Mouse (Mus musculus): ENCODE data around the gene Reep1. TPM values are rescaled to one million over a fixed set of nuclear protein-coding genes. Genes with fewer than 3 reads are reported as not detected.

Reep1 gene
- polyA plus RNA-seq, 1 experiment from 2014 or later = 13.1 TPM

DNA sequence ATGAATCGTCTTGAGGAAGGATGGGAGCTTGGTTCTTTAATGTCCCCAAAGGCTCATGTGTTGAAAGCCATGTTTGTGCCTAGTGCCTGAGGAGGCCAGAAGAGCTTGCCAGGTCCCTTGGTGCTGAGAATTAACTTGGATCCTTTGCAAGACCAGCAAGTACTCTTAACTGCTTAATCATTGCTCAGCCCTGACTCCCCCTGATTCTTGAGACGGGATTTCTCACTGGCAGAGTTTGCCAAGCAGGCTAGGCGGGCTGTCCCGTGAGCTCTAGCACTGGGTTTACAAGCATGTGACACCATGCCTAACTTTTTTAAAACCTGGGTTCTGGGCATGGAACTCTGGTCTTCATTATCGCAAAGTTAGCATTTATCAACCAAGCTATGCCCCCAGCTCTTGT lies 7.6 kb downstream of the Reep1 start:
- Histone ChIP-seq H3K9me3 (no peaks in the 10 kb centered on the region), H3K4me1 (peaks cover 13% of the 10 kb centered on the region; the same call in 1 of the 2 replicates), H3K4me2 (replicated peaks) (no peak overlapping the region), H3K27me3 (0 out of 2 replicates have a peak, but pooled peaks cover 5% of the 10 kb centered on the region), H3K9ac (no peak overlapping the region), H3K27ac (no peak overlapping the region), H3K36me3 (no peaks in the 10 kb centered on the region), H3K4me3 (no peak overlapping the region)
- WGBS = 35% methylated on average over 5 of the region's 5 CpGs
- ATAC-seq (ENCODE audit: low FRiP score, low read depth) = no peak

DNA sequence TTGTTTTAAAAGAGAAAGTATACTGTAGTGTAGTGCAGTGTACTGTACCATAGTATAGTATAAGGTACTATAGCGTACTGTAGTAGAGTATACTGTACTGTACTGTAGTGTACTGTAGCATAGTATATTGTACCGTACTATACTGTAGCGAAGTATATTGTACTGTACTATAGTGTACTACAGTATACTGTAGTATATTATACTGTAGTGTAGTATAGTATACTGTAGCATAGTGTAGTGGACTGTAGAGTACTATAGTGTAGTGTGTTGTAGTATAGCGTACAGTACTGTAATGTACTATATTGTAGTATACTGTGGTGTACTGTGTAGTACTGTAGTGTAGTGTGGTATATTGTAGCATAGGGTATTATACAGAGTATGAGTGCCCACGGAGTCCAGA lies 9.1 kb downstream of the Reep1 start:
- H3K4me1 ChIP-seq = peaks cover 13% of the 10 kb centered on the region; the same call in 1 of the 2 replicates
- WGBS = 95% methylated on average over 5 of the region's 5 CpGs

DNA sequence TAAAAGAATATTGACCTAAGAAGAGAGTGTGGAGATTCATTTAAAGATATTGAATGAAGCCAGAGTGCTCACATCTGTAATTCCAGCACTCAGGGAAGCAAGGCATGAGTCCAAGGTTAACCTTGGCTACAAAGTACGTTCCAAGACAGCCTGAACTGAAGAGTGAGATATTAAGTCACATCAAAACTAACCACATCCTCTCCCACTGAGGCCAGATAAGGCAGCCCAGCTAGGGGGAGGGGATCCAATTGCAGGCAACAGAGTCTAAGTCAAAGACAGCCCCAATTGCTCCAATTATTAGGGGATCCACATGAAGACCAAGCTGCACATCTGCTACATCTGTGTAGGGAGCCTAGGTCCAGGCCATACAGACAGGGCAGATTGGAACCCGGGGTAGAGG lies 11.0 kb downstream of the Reep1 start:
- no peak for ATAC-seq (ENCODE audit: low FRiP score, low read depth)
- Histone ChIP-seq H3K36me3 (no peaks in the 10 kb centered on the region), H3K9me3 (no peaks in the 10 kb centered on the region), H3K27ac (no peak overlapping the region), H3K4me3 (no peak overlapping the region), H3K9ac (no peak overlapping the region), H3K4me1 (peaks cover 15% of the 10 kb centered on the region; the same call in 1 of the 2 replicates), H3K27me3 (no peaks in the 10 kb centered on the region), H3K4me2 (replicated peaks) (no peak overlapping the region)
- WGBS = 68% methylated on average over 2 of the region's 2 CpGs

More for the DNA sequence above, 9.1 kb downstream of the Reep1 start:
- Histone ChIP-seq H3K27ac (no peak overlapping the region), H3K27me3 (no peaks in the 10 kb centered on the region), H3K9me3 (no peaks in the 10 kb centered on the region), H3K4me3 (no peak overlapping the region), H3K9ac (no peak overlapping the region), H3K36me3 (no peaks in the 10 kb centered on the region), H3K4me2 (replicated peaks) (no peak overlapping the region)
- no peak for ATAC-seq (ENCODE audit: low FRiP score, low read depth)

DNA sequence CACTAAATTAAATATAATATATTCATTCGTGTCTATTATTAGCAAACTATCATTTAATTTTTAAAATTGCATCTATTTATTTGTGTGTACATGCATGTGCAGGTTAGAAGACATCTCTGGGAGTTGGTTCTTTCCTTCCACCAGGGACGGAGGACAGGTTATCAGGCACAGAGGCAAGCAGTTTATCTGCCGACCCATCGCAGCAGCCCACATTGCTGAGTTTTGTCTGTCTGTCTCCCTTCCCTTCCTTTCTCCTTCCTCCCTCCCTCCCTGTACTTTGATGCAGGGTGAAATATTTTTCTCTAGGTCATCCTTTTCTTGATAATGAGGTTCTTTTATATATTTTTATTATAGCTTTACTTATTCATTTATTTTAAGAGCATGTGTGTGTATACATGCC lies 11.9 kb downstream of the Reep1 start:
- H3K27me3 ChIP-seq = no peaks in the 10 kb centered on the region
- no peak overlapping the region for H3K27ac ChIP-seq
- 88% methylated on average over 4 of the region's 4 CpGs for WGBS
- H3K9me3 ChIP-seq = no peaks in the 10 kb centered on the region
- no peaks in the 10 kb centered on the region for H3K36me3 ChIP-seq
- H3K4me1 ChIP-seq = peaks cover 20% of the 10 kb centered on the region; the same call in 1 of the 2 replicates
- no peak overlapping the region for H3K9ac ChIP-seq
- H3K4me3 ChIP-seq = no peak overlapping the region
- no peak overlapping the region for H3K4me2 ChIP-seq (replicated peaks)
- no peak for ATAC-seq (ENCODE audit: low FRiP score, low read depth)

DNA sequence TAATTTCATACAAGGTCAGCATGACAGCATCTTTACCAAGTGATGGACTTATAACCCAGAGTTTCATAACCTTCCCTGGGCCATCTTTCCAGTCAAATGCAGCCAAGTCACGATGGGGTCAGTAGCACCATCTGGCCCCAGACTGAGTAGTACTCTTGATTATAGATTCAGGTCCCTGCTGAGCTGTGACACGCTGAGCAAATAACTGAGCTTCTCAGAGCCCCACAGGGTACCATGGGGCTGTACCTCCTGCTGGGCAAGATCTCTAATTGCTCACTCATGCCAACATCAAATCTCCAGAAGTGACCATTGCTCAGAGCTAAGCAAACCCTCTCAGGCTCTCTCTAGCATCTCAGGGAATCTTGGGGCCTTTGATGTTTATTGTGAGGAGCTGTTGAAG lies 15.6 kb downstream of the Reep1 start:
- Histone ChIP-seq H3K27me3 (no peaks in the 10 kb centered on the region), H3K4me2 (replicated peaks) (no peak overlapping the region), H3K9ac (no peak overlapping the region), H3K4me3 (no peak overlapping the region), H3K36me3 (no peaks in the 10 kb centered on the region), H3K4me1 (peaks cover 12% of the 10 kb centered on the region; the same call in 1 of the 2 replicates), H3K9me3 (no peaks in the 10 kb centered on the region), H3K27ac (no peak overlapping the region)
- no peak for ATAC-seq (ENCODE audit: low FRiP score, low read depth)
- 18% methylated on average over 2 of the region's 2 CpGs for WGBS

DNA sequence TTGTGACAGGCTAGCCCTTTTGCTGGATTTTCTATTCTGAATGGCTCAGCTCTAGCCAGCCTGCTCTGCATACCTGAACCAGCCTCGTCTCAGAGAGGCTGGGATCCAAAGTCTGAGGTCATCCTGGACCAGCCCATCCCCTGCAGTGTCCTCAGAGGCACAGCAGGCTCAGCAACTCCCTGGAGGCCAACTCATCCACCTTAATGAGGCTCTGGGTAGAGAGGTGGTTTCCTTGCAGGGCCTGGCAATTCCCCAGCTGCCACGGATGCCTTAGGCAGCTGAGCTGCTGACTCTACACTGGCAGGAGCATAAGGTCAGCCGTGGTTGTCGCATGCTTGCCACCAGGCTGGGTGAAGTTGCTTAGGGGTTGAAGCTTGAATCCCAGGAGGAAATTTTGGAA lies 16.2 kb downstream of the Reep1 start:
- Histone ChIP-seq H3K27me3 (no peaks in the 10 kb centered on the region), H3K27ac (no peak overlapping the region), H3K9ac (no peak overlapping the region), H3K4me1 (peaks cover 12% of the 10 kb centered on the region; the same call in 1 of the 2 replicates), H3K4me3 (no peak overlapping the region), H3K9me3 (no peaks in the 10 kb centered on the region), H3K36me3 (no peaks in the 10 kb centered on the region), H3K4me2 (replicated peaks) (no peak overlapping the region)
- WGBS = 42% methylated on average over 4 of the region's 4 CpGs
- no peak for ATAC-seq (ENCODE audit: low FRiP score, low read depth)

DNA sequence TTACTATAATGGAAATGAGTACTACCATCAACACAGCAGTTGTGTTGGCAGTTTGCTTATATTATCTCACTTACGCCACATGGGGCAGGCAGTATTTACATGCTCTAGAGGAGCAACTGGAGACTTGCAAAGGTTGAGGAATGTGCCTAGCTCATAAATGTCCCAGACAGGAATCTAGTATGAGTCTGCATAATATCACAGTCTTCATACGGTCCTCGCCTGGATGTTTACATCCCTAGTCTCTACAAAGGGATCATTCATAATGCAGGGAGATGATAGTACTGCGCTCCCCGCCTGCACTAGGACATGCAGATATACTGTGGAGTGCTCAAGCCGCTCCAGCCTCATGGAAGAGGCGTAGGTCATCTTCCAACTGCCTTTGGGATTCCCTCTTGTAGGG lies 19.3 kb downstream of the Reep1 start:
- 77% methylated on average over 7 of the region's 7 CpGs for WGBS
- H3K4me3 ChIP-seq = no peak overlapping the region
- H3K27me3 ChIP-seq = no peaks in the 10 kb centered on the region
- H3K27ac ChIP-seq = no peak overlapping the region
- no peak overlapping the region for H3K9ac ChIP-seq
- ATAC-seq (ENCODE audit: low FRiP score, low read depth) = peak; percentile 57; the same call in 1 of the 2 replicates
- H3K4me2 ChIP-seq (replicated peaks) = no peak overlapping the region
- no peaks in the 10 kb centered on the region for H3K36me3 ChIP-seq
- peaks cover 12% of the 10 kb centered on the region; the same call in 1 of the 2 replicates for H3K4me1 ChIP-seq
- no peaks in the 10 kb centered on the region for H3K9me3 ChIP-seq

DNA sequence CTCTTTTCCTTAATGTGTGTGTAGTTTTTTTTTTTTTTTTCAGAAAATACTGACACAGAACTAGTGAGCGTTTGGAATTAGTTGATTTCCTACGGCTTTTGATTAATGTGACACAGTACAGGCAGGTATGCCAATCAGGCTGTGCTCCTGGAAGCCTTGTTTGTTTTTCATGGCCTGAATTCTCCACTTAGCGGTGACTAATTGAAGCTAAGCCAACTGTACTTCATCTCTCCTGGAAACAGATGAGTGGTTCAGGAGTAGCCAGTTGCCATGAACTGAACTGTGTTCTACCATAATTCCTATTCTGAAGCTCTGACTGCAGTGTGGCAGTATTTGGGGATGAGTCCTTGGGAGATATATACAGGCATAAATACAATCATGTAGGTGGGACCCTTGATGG lies 20.9 kb downstream of the Reep1 start:
- H3K27me3 ChIP-seq = no peaks in the 10 kb centered on the region

DNA sequence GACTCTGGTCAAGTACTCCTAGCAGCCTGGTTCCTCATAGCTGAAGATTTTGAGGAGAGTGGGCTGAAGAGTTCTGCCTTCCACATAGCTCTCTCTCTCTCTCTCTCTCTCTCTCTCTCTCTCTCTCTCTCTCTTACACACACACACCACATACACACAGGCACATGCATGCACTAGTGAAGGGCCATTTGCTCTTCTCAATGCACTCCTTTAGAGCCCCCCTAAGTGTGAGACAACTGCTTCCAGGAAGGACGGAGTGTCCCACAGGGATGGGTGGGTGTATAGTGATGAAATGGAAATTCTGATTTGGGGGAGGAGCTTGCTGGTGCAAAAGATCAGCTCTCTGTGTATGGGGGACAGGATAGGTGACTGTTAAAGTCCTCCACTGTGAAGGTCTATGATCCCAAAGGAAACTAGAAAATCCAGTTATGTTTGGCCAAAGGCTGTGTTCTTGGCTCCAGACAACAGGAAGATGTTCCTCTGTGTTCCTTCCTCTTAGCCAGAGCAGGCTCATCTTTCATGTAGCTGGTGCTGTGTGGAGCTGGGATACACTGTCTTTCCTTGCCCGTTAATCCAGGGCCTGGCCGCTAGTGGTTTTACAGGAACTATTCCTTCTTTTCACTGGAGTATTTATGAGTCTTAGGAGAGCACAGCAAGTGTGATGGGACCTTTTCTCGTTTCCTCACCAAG lies 27.7 kb downstream of the Reep1 start:
- 20% methylated on average over 4 of the region's 4 CpGs for WGBS
- Histone ChIP-seq H3K36me3 (no peaks in the 10 kb centered on the region), H3K4me3 (no peak overlapping the region), H3K27ac (0 out of 2 replicates have a peak overlapping the region, but pooled peaks have one; percentile 3), H3K27me3 (no peaks in the 10 kb centered on the region), H3K4me1 (peaks cover 17% of the 10 kb centered on the region), H3K4me2 (replicated peaks) (no peak overlapping the region), H3K9me3 (no peaks in the 10 kb centered on the region), H3K9ac (no peak overlapping the region)
- ATAC-seq (ENCODE audit: low FRiP score, low read depth) = peak; percentile 46; the same call in 1 of the 2 replicates

More for the DNA sequence above, 20.9 kb downstream of the Reep1 start:
- Histone ChIP-seq H3K4me3 (no peak overlapping the region), H3K9ac (no peak overlapping the region), H3K9me3 (no peaks in the 10 kb centered on the region), H3K36me3 (no peaks in the 10 kb centered on the region), H3K27ac (no peak overlapping the region), H3K4me2 (replicated peaks) (no peak overlapping the region), H3K4me1 (peaks cover 11% of the 10 kb centered on the region; the same call in 1 of the 2 replicates)
- no peak for ATAC-seq (ENCODE audit: low FRiP score, low read depth)
- WGBS = 90% methylated on average over 3 of the region's 3 CpGs

DNA sequence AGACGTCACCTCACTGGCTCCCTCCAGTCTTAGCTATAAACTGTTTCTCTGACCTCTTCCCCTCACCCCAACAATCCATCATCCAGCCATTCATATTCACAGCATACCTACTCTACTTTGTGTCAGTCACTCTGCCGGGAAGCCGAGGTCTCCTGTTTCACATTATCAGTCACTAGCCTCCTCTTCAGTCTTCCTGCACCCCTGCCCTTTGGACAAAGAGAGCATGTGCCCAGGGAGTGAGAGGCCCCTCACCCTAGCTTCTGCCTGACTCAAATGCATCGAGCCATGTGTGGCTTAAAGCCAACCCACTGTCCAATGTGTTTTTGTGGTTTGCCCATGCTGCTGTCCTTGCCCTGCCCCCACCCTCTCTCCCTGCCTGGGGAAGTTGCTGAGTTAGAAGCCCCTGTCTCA lies 28.2 kb downstream of the Reep1 start:
- Histone ChIP-seq H3K27ac (no peak overlapping the region), H3K9me3 (no peaks in the 10 kb centered on the region), H3K4me3 (no peak overlapping the region), H3K4me1 (peaks cover 22% of the 10 kb centered on the region), H3K4me2 (replicated peaks) (no peak overlapping the region), H3K9ac (no peak overlapping the region), H3K27me3 (no peaks in the 10 kb centered on the region), H3K36me3 (no peaks in the 10 kb centered on the region)
- 24% methylated on average over 4 of the region's 4 CpGs for WGBS
- ATAC-seq (ENCODE audit: low FRiP score, low read depth) = peak; percentile 42; the same call in 1 of the 2 replicates

DNA sequence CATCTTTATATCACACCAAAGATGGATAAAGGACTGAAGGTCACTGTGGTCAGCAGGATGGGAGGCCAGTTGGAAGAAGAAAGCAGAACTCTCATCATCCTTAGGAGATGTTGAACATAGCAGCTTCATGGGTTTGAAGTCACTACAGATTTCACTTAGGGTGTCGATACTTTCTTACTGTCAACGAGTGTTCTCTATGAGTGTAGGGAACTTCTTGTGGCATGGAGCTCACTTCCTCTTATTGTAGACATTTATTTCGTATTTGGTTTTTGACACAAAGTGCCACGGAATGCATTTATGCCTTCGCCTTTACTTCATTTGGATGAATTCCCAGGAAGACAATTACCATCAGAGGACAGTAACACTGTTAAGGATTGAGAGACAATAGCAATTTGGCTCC lies 28.7 kb downstream of the Reep1 start:
- no peaks in the 10 kb centered on the region for H3K9me3 ChIP-seq
- WGBS = 92% methylated on average over 5 of the region's 5 CpGs
- H3K4me3 ChIP-seq = no peak overlapping the region
- no peak for ATAC-seq (ENCODE audit: low FRiP score, low read depth)
- H3K4me2 ChIP-seq (replicated peaks) = no peak overlapping the region
- no peaks in the 10 kb centered on the region for H3K27me3 ChIP-seq
- no peaks in the 10 kb centered on the region for H3K36me3 ChIP-seq
- no peak overlapping the region for H3K27ac ChIP-seq
- peaks cover 27% of the 10 kb centered on the region for H3K4me1 ChIP-seq
- no peak overlapping the region for H3K9ac ChIP-seq

DNA sequence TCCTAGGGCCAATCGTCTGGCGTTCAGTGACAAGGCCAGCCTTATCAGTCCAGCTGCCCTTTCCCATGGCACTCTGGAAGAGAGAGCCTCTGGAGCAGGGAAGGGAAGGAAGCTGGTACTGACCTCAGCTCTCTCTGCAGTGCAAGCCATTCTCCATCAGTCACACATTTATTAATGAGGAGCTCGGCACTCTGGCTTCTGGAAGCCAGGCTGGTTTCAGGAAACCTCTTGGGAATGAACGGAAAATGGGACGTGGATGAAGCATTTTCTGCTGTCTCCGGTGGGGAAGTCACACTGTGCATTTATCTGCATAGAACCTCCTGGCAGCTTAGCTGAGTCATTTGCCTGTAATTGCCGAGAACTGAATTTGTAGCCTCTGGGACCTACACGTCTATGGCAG lies 29.8 kb downstream of the Reep1 start:
- no peak for ATAC-seq (ENCODE audit: low FRiP score, low read depth)
- Histone ChIP-seq H3K9me3 (no peaks in the 10 kb centered on the region), H3K27me3 (no peaks in the 10 kb centered on the region), H3K36me3 (no peaks in the 10 kb centered on the region), H3K4me3 (no peak overlapping the region), H3K27ac (no peak overlapping the region), H3K9ac (no peak overlapping the region), H3K4me1 (peaks cover 30% of the 10 kb centered on the region), H3K4me2 (replicated peaks) (no peak overlapping the region)
- WGBS = 74% methylated on average over 8 of the region's 8 CpGs

DNA sequence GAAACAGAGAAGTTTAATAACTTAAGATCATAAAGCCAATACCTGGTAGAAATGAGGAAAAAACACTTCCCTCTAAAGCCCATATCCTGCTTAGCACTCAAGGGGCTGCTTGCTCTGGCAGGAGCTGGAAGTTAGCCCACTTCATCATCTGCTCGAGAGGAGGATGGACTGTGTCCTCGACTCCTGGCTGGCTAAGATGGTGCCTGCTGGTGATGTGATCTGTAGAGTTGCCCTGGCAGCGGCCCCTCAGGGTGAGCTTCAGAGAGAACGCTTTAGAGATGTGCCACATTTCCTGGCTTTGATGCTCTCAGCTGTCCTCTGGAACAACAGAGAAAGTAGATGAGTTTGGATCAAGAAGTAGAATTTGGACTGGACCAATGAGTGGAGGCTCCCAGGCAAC lies 31.2 kb downstream of the Reep1 start:
- no peak overlapping the region for H3K9ac ChIP-seq
- H3K4me1 ChIP-seq = peaks cover 30% of the 10 kb centered on the region
- no peak for ATAC-seq (ENCODE audit: low FRiP score, low read depth)
- no peaks in the 10 kb centered on the region for H3K9me3 ChIP-seq
- no peaks in the 10 kb centered on the region for H3K36me3 ChIP-seq
- H3K4me3 ChIP-seq = no peak overlapping the region
- no peaks in the 10 kb centered on the region for H3K27me3 ChIP-seq
- WGBS = 72% methylated on average over 4 of the region's 4 CpGs
- H3K4me2 ChIP-seq (replicated peaks) = no peak overlapping the region
- H3K27ac ChIP-seq = no peak overlapping the region
